Mouse (Mus musculus) lung, adult 2 months (tissue): ENCODE results near the gene Adap1.

ENCODE experiments used
- CTCF ChIP-seq: fragments of 200-500 bp; IDR thresholded peaks from 2 replicates; pipeline ENCODE4 v1.5.1; 2011; ENCODE audit warnings: mild to moderate bottlenecking, low read length, control low read depth; ENCODE audit not compliant: insufficient read depth
- POLR2A ChIP-seq: fragments of 200-500 bp; IDR thresholded peaks from 2 replicates; pipeline ENCODE4 v1.6.1; 2011; ENCODE audit warnings: low read depth, mild to moderate bottlenecking, control low read depth, low read length, borderline replicate concordance; ENCODE audit errors: extremely low read depth

DNA sequence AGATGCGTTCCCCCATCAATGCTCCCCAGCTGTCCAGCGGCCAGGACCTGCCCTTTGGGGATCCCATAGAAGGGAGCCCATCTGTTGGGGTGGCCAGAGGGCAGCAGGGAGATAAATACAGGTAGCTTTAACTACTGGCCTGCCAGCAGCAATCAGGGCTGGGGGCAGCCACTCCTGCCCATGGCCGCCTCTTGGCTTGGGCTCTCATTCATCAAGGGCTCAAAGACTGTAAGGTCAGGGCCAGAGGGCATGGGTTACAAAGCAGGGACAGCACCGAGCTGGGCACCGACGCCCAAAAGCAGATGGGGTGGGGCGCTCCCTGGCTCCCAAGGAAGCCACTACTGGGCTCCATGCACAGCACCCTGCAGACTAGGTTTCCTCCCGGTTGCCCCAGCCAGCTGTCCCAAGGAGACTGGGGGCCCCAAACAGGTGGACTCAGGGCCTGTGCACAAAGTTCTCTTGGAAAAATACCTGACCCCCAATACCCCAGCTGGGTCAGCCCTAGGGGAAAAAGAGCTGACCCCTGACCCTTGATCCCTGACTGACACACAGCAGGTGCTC, 53.3 kb downstream of the Adap1 start:
- TF ChIP-seq POLR2A = no peak
- TF ChIP-seq CTCF = no peak
